Mouse (Mus musculus) small intestine, adult 2 months (tissue): ENCODE results near the gene Nrg3.

Source experiments
- CTCF ChIP-seq: fragments of 200-500 bp; IDR thresholded peaks from 2 replicates; pipeline ENCODE4 v1.5.1; 2012; ENCODE audit warnings: low read depth, mild to moderate bottlenecking, control low read depth, inconsistent platforms, low read length, moderate library complexity, mixed read lengths; ENCODE audit not compliant: insufficient replicate concordance, insufficient read length; ENCODE audit errors: extremely low read depth
- POLR2A ChIP-seq: fragments of 200-500 bp; IDR thresholded peaks from 2 replicates; pipeline ENCODE4 v1.6.1; 2012; ENCODE audit warnings: low read depth, mild to moderate bottlenecking, control low read depth, inconsistent platforms, low read length, moderate library complexity

DNA sequence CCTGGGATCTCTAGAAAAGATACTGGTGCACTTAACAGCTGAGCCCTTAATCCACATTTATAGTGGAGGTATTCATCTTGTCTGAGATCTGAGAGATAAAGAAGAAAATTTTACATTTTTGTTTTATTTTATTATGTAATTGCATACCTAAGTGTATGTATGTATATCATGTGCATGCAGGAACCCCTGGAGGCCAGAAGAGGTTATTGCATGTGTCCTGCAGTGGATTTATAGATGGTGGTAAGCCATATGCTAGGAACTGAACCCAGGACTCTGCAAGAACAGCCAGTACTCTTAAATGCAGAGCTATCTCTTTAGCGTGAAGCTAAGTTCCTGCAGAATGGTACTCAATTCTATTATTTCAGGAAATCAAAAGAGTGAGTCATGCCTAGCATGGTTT lies 36.1 kb upstream of the Nrg3 start:
- TF ChIP-seq CTCF (no peak), POLR2A (no peak)
